Mouse (Mus musculus): ENCODE measurements around the gene Casp8ap2. TPM values are rescaled to one million over a fixed set of nuclear protein-coding genes. Genes with fewer than 3 reads are reported as not detected.

Gene Casp8ap2
- polyA plus RNA-seq (2012; rRNA removed): 4.9 and 5.3 TPM in 2 replicates

DNA sequence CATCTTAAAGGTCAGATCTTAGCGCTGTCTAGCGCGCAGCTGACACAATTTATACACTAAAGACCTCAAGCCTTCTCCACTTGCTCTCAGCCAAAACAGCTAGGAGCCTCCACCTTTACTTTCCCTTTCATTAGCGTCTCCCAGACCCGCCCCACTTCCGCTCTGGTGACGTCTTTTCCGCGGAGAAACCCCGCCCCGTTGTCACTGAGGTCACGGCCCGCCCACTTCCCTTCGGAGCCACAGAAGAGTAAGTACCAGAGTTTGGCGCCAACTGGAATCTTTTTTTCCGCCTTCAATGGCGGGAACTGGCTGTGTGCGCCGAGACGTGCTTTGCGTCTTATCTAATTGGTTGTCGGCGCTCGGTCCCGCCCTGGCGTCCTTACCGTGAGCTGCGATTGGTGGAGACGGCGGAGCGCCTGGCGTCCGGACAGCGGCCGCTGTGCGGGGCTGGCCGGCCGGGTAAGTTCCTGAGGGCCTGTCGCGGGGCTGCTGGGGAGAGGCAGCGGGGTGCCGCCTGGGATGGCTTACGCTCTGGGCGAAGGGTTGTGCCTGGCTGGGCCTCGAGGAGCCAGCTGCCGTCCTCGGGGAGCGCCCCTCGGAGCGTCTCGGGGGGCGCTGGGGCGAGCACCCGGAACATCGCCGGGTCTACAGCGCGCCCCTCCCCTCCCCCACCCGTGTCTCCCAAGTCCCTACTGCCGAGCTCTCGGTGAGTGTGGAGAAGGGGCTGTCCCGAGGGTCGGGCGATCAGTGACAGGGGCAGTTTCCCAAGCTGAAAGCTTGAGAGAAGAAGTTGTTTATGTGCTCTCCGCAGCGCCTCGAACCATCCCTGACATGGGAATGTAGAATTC is at the start of gene Casp8ap2:
Gene Casp8ap2, plus strand, starts transcription at position 418 of the 848 bp plus-strand sequence.
- DNase-seq (ENCODE audit: extremely low spot score in 1 of 2, low spot score in 1 of 2): peak; percentile 99 to 100

DNA sequence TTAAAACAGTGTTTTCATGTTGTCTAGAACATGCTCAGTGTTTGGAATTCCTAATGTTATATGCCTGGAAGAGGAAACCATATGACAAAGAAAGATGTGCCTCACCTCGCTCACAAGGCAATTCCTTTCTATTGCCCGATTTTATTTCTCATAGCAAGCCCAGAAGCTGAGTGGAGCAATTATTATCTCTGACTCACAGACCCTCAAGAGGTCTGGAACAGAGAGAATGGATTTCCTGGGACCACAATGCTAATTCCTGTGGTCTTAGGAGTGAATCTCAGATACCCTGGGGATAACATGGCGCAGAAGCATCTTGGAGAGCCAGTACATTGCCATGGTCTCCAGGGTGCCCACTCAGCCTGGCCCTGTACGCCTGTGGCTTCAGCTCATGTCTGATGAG is 46.2 kb upstream of the Casp8ap2 start:
- DNase-seq (ENCODE audit: extremely low spot score in 1 of 2, low spot score in 1 of 2): no peak

DNA sequence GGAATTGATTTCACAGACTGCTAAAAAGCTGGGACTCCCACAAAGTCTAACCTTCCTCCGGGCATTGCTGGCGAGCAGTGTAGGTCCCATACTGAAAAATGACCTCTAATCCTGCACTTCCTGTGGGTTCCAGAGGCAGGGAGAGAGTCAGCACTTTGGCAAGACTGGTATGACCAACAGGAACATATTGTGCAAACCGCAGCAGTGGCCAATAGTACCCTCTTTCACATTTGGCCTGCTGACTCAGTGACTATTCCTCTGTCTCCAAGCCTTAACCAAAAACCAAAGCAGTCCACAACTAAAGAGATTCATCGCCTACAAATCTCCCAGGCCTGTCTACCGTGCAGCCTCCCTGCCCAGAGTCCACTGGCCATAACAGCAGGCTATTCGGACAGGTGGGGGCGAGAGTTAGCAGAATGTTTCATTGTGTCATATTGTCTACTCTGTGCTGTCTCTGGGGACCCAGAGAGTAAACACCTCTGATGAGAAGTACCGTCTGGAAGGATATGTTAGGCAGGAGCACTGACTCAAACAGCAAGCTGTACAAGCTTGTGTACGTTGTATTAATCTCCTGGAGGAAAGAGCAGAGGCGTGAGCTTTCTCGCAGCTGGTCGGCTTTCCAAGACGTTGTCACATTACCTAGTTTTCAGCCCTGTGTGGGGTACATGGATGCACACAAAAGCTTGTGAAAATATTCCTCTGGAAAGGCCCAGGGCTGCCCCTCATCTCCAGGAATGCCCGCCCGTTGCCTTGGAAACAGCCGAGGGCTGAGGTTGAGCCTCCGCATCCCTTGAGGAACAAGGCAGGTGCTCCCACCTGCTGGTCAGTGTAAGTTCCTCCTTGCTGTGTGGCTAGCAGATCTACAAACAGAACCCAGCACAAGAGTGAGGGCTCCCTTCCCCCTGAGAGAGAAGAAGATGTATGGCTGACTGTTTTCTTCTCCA is 45.0 kb upstream of the Casp8ap2 start:
- peak in 1 of 2 experiments; percentile 47 for DNase-seq (ENCODE audit: extremely low spot score in 1 of 2, low spot score in 1 of 2)

DNA sequence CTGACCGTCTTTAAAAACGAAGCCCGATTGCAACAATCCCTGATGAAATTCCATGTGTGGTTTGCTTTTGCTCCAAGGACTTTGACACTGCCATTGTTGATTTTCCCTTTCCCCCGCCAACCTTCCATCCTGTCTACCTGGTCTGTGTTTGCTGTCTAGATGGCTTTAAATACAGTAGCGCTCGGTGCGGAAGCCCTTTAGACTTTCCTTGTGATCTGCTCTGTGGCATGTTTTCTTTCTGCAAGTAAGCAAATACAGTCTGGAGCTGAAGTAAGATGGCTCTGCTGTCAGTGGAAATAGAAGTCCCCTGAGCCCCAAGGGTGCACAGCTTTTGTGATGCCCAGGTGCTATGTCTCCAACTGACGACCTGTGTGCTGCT is 44.3 kb upstream of the Casp8ap2 start:
- DNase-seq (ENCODE audit: extremely low spot score in 1 of 2, low spot score in 1 of 2): no peak

DNA sequence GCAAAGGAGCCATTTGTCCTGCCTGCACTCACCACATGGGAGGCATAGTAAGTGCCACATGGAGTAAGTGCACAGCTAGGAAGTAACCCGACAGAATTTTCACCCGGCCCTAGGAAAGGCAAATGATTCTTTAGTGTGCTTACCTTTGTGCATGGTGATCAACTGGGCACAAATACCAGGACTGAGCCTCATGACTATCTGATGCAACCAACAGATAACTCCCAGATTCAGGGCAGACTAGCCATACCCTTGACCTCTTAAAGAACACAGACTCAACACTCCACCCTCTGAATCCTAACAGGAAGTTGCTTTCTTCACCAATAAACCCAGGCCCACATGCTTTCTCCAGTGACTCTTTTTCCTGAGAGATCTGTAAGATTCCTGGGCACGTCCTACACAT is 43.8 kb upstream of the Casp8ap2 start:
- DNase-seq (ENCODE audit: extremely low spot score in 1 of 2, low spot score in 1 of 2): no peak

DNA sequence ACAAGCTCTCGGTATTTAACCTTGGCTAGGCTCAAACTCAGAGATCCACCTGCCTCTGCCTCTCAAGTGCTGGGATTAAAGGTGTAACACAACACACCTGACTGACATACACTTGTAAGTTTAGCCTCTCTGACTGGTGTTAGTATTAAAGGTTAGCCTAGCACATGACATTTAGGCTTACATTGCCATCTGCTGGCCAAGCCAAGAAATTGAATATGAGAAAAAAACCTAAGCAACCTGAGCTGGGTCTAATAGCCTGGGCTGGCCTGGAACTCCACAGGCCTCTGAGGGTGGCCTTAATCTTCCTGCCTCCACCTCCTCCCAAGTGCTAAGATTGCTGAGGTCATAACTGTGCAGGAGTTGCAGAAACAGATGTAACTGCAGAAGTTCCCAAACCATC is 43.1 kb upstream of the Casp8ap2 start:
- DNase-seq (ENCODE audit: extremely low spot score in 1 of 2, low spot score in 1 of 2): peak in 1 of 2 experiments; percentile 67

DNA sequence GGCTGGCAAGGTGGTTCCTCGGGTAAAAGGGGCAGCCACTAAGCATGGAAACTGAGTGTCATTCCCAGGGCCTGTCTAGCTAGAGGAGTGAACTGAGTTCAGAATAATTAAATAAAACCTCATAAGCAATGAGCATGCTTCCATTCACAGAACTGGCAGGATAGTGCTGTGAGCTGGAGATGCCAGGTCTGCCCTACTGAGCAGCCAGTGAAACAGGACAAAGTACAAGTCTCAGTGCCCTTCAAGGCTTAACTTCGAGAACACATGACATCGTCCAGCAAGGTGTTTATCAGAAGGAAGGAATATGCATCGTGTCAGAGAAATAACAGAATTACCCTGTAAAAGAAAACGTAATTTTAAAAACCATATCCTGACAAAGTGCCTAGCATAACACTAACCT is 41.7 kb upstream of the Casp8ap2 start:
- no peak for DNase-seq (ENCODE audit: extremely low spot score in 1 of 2, low spot score in 1 of 2)

DNA sequence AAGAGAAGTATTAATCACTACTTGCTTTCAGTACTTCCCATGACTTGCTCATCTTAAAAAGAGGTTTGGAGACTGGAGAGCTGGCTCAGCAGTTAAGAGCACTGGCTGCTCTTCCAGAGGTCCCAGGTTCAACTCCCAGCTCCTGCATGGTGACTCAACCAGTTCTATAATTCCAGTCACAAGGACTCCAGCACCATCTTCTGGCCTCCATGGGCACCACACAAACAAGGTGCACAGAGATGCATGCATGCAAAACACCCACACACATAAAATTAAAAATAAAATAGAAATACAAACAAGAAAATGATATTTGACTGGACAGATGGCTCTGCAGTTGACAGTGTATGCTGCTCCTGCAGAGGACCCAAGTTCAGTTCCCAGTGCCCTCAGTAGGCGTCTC is 40.6 kb upstream of the Casp8ap2 start:
- no peak for DNase-seq (ENCODE audit: extremely low spot score in 1 of 2, low spot score in 1 of 2)

DNA sequence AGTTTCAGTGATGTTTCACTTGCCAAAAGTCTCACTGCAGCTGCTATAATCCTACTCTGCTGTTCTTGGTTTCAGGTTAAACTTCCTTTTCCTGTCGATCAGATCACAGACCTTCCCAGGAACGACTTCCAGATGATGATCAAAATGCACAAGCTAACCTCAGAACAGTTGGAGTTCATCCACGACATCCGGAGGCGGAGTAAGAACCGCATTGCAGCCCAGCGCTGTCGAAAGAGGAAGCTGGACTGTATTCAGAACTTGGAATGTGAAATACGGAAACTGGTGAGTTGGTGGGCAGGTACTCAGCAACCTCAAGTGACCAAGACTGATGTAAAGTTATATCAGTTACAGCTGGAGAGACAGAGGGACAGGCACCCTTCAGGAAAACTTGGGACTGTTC is 40.1 kb upstream of the Casp8ap2 start:
- no peak for DNase-seq (ENCODE audit: extremely low spot score in 1 of 2, low spot score in 1 of 2)

DNA sequence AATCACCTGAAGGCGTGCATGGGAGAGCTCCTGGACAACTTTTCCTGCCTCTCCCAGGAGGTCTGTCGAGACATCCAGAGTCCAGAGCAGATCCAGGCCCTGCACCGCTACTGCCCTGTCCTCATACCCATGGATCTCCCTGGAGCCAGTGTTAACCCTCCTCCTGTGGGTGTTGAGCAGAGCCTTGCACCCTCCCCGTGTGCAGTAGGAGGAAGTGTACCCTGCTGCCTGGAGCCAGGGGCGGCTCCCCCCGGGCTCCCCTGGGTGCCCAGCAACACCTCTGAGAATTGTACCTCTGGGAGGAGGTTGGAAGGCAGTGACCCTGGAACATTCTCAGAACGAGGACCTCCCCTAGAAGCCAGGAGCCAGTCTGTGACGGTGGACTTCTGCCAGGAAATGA is 35.4 kb upstream of the Casp8ap2 start:
- DNase-seq (ENCODE audit: extremely low spot score in 1 of 2, low spot score in 1 of 2): no peak

DNA sequence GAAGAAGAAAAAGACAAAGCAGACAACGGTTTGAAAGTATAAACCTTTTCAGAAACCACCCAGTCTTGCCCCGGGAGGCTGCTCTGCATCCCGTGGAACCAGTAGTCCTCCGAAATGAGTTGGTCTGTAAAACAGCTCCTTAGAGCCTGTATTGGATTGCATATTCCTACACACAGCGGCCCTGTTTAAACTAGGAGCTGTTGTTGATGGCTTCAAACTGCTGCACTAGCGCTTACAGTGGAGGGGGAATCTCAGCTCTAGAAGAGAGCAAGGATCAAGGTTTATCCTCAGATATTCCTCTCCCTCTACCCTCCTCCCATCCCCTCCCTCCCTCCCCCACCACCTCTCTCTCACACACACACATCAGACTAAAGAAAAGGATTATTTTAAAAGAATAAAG is 31.1 kb upstream of the Casp8ap2 start:
- no peak for DNase-seq (ENCODE audit: extremely low spot score in 1 of 2, low spot score in 1 of 2)

DNA sequence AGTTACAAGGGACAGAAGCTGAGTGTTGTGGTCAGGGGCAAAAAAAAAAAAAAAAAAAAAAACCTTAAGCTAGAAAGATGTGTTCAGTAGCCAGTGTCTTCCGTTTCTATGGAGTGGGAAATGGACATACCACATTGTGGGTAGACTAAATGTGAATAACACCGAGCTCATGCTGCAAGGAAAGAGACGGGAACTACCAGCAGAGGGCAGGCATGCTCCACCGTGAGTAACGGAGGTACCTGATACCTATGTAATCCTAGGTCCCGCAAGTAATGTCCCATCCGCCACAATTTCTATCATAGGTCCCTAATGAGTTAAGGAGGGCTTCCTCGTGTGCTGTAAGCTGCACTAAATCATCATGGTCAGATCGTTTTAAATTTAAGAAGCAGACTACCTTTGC is 28.7 kb upstream of the Casp8ap2 start:
- peak in 1 of 2 experiments; percentile 63 for DNase-seq (ENCODE audit: extremely low spot score in 1 of 2, low spot score in 1 of 2)

DNA sequence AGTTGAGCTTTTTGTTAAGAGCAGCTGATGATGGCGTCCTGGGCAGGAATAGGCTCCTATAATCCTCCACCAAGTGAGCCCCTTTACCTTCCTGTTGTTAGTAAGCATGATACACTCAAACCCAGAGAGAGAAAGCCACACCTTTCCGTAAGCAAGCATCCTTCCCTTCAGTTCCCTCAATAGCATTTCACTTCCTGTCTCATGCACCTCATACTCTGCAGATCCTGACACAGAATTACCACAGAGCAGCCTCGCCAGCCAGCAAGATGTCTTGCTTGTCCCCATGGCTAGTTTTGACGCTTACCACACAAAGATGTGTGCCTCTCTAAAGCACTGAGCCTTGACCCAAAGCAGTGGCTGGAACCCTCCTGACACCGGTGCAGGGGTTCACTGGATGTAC is 27.7 kb upstream of the Casp8ap2 start:
- no peak for DNase-seq (ENCODE audit: extremely low spot score in 1 of 2, low spot score in 1 of 2)

DNA sequence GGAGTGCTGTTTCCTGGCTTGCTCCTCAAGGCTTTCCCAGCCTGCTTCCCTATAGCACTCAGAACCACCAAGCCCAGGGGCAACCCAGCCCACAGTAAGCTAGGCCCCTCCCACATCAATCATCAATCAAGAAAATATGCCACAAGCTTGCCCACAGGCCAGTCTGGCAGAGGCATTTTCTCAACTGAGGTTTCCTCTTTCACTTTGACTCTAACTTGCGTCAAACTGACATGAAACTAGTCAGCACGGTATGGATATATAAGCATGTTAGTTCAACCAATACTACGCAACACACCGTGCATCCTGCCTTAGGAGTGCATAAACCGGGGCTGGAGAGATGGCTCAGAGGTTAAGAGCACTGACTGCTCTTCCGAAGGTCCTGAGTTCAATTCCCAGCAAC is 27.0 kb upstream of the Casp8ap2 start:
- no peak for DNase-seq (ENCODE audit: extremely low spot score in 1 of 2, low spot score in 1 of 2)

DNA sequence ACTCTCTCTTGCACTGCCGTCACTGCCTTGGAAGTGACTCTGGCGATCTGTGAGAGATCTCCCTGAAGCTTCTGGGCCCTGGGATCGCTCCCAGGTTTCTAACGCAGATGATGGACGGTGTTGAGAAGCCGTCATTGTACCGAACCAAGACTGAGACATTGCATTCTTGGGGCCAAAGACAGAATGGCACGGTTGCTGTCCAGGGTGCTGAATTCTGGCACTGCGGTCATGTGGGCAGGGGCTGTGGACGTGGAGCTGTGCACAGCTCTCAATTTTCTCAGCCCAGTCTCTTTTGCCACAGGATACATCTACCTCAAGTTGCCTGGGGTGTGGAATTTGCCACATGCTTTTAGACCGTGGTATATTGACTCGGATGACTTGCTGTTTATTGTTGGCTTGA is 14.1 kb upstream of the Casp8ap2 start:
- DNase-seq (ENCODE audit: extremely low spot score in 1 of 2, low spot score in 1 of 2): no peak

DNA sequence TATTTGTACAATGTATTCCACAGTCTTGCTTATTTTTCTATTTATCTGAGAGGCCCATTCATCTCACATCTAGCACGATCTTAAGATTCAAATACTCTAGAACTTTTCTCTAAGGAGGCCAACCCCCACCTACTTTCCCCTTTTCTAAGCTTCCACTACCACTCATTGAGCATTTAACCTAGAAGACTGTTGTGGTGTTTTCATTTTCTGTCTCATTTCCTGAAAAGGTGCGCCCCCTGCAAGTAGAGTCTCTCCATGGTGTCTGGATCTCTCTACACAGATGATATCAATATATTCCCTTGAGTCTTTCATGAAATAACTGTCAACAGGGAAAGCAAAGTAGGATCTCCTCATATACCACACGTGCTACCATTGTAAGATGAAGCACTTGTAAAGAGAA is 12.6 kb upstream of the Casp8ap2 start, which contains the start of gene Gja10:
Gene Gja10, minus strand, starts transcription at position 101 of the 400 bp plus-strand sequence.
- DNase-seq (ENCODE audit: extremely low spot score in 1 of 2, low spot score in 1 of 2): no peak

DNA sequence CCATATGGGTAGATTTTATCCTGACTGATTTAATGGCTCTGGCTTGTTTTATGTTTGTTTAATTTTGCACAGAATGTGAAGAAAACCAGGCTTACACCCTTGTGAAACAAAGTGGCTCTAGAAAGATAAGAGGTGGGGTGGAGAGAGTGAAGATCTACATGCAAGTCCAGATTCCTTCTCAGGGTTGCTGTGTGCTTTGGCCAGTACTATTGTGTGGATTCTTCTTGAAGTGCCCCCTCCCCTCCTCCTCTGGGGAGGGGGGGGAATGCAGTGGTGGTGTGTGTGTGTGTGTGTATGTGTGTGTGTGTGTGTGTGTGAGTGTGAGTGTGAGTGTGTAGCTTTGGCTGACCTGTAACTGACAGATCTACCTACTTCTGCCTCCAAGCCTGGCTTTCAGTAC is 6.4 kb downstream of the Casp8ap2 start:
- DNase-seq (ENCODE audit: extremely low spot score in 1 of 2, low spot score in 1 of 2): no peak

DNA sequence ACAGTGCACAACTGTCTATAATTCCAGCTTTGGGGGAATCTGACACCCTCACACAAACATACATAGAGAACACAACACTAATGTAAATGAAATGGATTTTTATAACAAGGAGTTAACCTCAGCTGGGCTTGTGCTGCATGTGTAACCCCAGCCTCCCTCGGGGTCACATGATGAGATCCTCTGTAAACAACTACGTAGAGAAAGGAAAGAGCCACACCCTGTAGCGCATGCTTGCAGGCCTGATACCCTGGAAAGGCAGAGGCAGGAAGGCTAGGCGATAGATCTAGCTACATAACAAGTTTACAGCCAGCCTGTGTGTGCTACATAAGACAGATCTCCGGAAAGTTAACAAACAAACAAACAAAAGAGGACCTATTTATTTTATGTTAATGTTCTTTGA is 36.4 kb downstream of the Casp8ap2 start:
- DNase-seq (ENCODE audit: extremely low spot score in 1 of 2, low spot score in 1 of 2): no peak

DNA sequence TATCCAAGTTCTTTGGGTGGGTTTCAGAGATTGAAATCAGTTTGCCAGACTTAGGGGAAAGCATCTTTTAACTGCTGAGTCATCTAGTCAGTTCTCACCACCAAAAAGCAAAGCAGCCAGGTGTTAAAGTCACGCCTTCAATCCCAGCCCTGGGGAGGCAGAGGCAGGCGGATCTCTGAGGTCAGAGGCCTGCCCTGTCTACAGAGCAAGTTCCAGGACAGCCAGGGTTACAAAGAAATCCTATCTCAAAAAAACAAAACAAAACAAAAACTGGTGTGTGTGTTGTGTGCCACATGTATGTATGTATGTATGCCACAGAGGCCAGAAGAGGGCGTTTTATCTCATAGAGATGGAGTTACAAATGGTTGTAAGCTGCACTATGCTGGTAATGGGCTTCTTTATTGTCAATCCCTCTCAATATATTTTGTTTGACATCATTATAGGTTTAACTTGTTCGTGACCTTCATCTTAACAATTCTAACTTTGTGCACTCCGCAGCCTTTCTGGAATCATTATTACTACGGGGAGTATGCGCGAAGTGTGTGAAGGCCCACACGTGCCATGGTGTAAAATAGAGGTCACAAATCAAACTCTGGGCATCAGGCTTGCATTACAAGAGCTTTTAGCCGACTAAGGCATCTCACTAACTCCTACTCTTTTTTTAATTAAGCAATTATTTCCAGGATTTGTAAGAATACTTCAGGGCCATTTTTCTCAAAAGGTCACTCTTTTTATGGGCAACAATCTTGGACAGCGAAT is 41.1 kb downstream of the Casp8ap2 start:
- DNase-seq (ENCODE audit: extremely low spot score in 1 of 2, low spot score in 1 of 2): no peak

DNA sequence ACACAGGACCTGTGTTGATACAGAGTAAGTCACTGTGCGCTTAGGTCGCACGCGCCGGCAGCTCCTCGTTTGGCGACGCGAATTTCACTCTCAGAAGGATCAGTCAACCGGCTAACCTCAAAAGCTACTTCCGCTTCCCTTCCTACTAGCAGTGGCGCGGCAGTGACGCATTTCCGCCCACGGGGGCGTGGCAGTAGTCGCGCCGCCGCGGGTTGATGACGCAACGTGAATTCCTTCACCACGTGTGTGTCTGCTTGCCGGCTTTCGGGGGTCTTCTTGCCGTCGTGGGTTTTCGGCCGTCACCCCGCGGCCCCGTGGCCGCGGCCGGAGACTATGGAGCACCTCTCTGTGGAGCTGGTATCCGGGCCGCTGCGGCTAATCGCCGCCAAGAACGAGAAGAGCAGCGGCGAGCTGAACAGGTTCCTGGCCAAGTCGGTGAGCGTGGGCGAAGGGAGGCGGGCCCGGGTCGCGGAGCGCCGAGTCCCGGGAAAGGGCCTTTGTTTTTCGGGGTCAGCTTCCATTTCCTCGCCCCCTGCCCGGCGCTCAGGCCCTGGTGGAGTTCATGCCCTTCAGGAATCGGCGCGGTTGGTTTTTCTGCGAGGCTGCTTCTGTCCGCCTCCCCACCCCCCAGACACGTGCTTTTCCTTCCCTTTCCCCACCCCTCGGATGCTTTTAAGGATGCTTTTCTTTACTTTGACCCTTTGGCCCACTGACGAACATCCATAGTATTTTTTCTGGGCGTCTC is 41.8 kb downstream of the Casp8ap2 start, which contains the start of gene Mdn1:
Gene Mdn1, plus strand, starts transcription at position 202 of the 745 bp plus-strand sequence.
- peak; percentile 93 to 99 for DNase-seq (ENCODE audit: extremely low spot score in 1 of 2, low spot score in 1 of 2)
